ENCODE assay signal across 12 mouse cellular contexts in the genomic region with DNA sequence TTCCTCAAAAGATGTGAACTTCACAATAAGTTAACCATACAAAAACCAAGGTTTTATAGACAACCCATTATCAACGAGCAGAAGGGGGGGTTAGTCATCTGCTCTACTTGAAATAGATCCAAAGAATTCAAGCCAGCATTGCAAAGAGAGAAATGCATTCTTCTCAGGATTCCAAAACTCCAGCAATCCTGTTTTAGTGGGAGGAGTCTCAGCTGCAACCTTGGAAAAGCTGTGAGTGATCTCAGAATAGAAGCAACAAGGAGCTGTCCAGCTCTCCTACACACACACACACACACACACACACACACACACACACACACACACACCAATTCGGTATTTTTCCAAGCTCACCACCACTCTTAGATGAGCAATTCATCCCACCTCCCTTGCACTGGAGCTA.
DNase-seq lines count a peak whose midpoint lies in the region; ATAC-seq and TF ChIP-seq lines count a peak whose summit lies in the region.
"Had no signal": no experiment of that assay in that cellular context is flagged by ENCODE, and none has a peak within 500 bp of the region (broad histone marks: within the 10 kb centered on the region; RNA-seq: fewer than 3 reads in every experiment).

No protein-coding gene starts in this region.

- H3K4me2 ChIP-seq in intestine, embryonic 15.5 days (replicated peaks) = no peak overlapping the region

- no peak overlapping the region for H3K9ac ChIP-seq in intestine, embryonic 15.5 days

- DNase-seq in adrenal gland, adult (ENCODE audit: inconsistent age in 2 of 2, low spot score in 1 of 2) = peak; percentile 23 to 69
- no peak for DNase-seq in adrenal gland, postnatal 4 days (ENCODE audit: low spot score in 2 of 2)
- peak; percentile 28 for DNase-seq in kidney, postnatal 10 days
- DNase-seq in kidney, adult 9 months = no peak
- peak; percentile 1 for DNase-seq in lung, postnatal 10 days
- DNase-seq in lung, adult 2 months = no peak
- peak; percentile 4 for DNase-seq in right cerebral cortex, postnatal 14 days
- DNase-seq: gastrocnemius, adult 2 months; lung, postnatal 4 days; midbrain, embryonic 14.5 days had no signal

- ATAC-seq in intestine, embryonic 15.5 days = no peak

- no peaks in the 10 kb centered on the region for H3K9me3 ChIP-seq in intestine, embryonic 15.5 days

- 22% methylated on average over 2 of the region's 2 CpGs for WGBS in lung, adult 2 months
- WGBS in intestine, embryonic 15.5 days = 31% methylated on average over 2 of the region's 2 CpGs

- no peaks in the 10 kb centered on the region for H3K27me3 ChIP-seq in intestine, embryonic 15.5 days (replicated peaks)

- no peak overlapping the region for H3K4me3 ChIP-seq in lung, adult 2 months (replicated peaks; ENCODE audit: extremely low read depth, low read depth, low read length)
- no peak overlapping the region for H3K4me3 ChIP-seq in intestine, embryonic 15.5 days (replicated peaks)
- H3K4me3 ChIP-seq: erythroblast, embryonic 14.5 days; gastrocnemius, adult 2 months had no signal

- no peaks in the 10 kb centered on the region for H3K4me1 ChIP-seq in lung, adult 2 months (ENCODE audit: control insufficient read depth, insufficient read depth, low read length)
- H3K4me1 ChIP-seq in intestine, embryonic 15.5 days (replicated peaks) = no peaks in the 10 kb centered on the region

- TF ChIP-seq CTCF in lung, adult 2 months (IDR thresholded peaks at IDR 0.05; ENCODE audit: insufficient read depth, low read length) = no peak

- no peak overlapping the region for H3K27ac ChIP-seq in intestine, embryonic 15.5 days
- H3K27ac ChIP-seq: gastrocnemius, adult 2 months had no signal

- no peaks in the 10 kb centered on the region for H3K36me3 ChIP-seq in intestine, embryonic 15.5 days

- TF ChIP-seq POLR2A in lung, adult 2 months (IDR thresholded peaks at IDR 0.05; ENCODE audit: borderline replicate concordance, extremely low read depth, low read depth, low read length) = no peak

Comparison
In these comparisons a context has a peak if more than half of its experiments do, and no peak if none do; other contexts are left out.
1. DNase-seq: peak in adrenal gland, adult (2 of 2), kidney, postnatal 10 days (single experiment), lung, postnatal 10 days (single experiment) and right cerebral cortex, postnatal 14 days (single experiment); none in adrenal gland, postnatal 4 days (0 of 2), kidney, adult 9 months (single experiment) and lung, adult 2 months (single experiment).